Mouse (Mus musculus): ENCODE measurements around the gene Hs3st2.

Gene Hs3st2

DNA sequence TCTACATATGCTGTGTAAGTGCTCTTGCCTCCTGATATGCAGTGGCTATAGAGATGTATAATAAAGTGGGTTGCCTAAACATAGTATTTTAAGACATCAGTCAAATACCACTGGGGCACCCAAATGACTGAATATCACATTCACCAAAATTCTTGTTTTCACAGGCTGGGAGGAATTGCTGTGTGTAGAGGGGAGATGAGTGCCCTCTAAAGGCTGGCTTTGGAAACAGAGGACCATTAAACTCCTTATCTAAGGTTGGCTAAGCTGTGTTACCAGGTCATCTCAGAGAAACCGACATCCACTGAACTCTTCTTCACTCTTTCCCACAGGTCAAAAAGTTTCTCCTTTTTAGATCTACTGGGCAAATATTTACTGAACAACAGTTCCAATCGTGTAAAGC is 150.8 kb downstream of the Hs3st2 start:
- DNase-seq (ENCODE audit: low read depth, low spot score) = no peak

DNA sequence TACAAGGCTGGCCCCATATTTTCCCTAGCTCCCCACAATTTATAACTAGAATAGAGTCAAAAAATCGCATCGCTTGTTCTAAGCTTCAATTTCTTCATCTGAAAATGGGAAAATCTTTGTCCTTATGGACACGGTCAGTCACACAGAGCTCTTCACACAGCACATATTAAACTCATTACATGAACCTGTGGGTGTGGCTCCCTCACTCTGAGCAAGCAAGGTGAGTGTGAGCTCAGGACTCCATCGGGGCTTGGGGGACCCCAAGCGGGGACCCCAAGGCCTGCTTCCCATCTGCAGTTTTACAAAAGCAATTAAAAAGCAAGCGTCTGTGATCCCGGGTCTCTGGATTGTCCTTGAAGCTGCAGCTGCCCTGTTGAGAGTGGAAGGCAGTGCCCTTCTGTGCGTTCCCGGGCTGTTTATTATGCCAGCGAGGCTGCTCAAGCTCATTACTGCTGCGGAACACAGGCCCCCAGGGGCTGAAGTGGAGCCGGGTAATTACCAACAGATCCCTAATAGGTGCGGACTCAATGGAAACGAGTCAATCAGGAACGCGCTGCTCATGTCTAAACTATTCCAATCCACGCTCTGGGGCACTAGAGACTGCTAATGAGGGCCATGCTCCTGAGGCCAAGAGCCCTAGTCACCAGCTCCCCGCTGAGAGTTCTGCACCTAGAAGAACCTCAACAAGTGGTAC is 157.8 kb downstream of the Hs3st2 start:
- no peak for DNase-seq (ENCODE audit: low read depth, low spot score)

All from brain, embryonic 18.5 days (tissue).